Mouse (Mus musculus): Measurements from ENCODE around the gene 1700014D04Rik.
"Not testable (repeated sequence)": the region's sequence is repeated elsewhere in the genome, so short reads cannot be mapped to it uniquely, and the experiment has no call there.

Gene 1700014D04Rik

GRCm38 (mm10) chr13:59746711-59747110 lies at the start of gene 1700014D04Rik:
TSS of gene 1700014D04Rik (minus strand) at chr13:59746752.
- peak; percentile 31 for DNase-seq

- DNase-seq, result no peak
Measured at GRCm38 (mm10) chr13:59795807-59796465, 49.4 kb upstream of the 1700014D04Rik start.

GRCm38 (mm10) chr13:59794786-59795185 lies 48.2 kb upstream of the 1700014D04Rik start:
- DNase-seq, result no peak

DNA sequence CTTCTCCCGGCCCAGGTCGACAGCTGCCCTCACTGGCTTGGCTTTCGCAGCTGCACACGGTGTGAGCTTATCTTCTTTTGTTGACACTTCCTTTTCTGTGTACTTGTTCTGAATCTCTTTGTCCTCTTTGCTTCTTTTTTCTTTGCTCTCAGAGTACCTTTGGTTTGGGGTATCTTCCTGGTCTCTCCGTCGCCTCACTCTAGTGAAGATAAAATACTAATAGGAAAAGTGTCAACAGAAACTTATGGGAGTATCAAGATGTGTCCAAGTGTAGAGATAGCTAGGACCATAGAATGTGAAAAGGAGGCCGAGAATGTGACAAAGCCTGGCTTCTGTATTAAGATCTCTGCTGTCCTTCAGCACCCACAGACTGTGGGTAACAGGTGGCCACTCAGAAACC lies 35.6 kb upstream of the 1700014D04Rik start, which contains the start of gene Gm49354:
Gene Gm49354 (minus strand): TSS at position 101 of the 400 bp plus-strand sequence.
- no peak for DNase-seq

DNA sequence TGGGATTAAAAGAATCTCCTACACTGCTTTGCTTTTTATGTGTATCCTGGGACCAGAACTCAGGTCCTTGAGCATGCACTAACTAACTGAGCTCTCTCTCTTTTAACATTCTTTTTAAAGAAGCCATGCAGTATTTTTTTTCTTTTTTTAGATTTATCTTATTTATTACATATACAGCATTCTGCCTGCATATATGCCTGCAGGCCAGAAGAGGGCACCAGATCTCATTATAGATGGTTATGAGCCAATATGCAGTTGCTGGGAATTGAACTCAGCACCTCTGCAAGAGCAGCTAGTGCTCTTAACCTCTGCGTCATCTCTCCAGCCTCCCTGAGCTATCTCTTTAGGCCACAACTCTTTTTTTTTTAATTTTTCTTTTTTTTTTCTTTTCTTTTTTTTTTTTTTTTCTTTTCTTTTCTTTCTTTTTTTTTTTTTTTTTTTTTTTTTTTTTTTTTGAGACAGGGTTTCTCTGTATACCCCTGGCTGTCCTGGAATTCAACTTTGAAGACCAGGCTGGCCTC lies 33.3 kb upstream of the 1700014D04Rik start:
- DNase-seq, result not testable (repeated sequence)

DNA sequence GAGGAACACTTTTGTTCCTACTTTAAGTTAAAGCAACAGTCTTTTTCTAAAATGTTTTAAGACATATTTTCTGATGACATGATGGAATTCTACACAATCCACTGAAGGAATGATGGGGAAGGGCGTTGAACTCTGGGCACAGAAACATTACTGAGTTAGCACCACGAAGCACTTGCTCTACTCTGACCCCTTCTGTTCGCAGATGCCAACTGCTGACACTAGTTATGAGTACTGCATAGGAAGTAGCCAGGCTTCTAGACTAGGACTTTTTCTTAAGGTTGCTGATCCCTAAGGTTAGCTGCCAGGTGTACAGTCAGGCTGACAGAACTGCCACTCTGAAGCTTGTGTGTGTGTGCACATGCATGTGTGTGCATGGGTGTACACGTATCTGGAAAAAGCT lies 32.7 kb upstream of the 1700014D04Rik start:
- DNase-seq, result no peak

DNA sequence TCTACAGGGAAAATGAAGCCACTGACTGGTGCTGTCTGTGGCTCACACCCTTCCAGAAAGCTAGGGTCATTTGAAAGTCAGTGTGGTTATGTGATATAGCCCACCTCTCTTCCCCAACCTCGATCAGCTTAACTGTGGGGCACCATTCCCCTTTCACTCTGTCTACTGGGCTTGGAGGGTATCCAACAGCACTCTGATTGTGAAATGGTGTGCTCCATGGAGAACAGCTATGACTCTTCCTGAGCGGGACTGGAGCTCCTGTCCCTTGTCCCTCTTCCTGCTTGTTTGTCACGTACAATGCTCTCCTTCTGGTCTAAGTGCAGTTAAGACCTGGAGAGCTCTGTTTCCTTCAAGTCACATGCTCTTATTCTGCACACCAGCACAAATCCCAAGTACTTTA lies 28.6 kb upstream of the 1700014D04Rik start:
- no peak for DNase-seq

GRCm38 (mm10) chr13:59771257-59771656 lies 24.7 kb upstream of the 1700014D04Rik start:
- DNase-seq, result peak; percentile 74

DNA sequence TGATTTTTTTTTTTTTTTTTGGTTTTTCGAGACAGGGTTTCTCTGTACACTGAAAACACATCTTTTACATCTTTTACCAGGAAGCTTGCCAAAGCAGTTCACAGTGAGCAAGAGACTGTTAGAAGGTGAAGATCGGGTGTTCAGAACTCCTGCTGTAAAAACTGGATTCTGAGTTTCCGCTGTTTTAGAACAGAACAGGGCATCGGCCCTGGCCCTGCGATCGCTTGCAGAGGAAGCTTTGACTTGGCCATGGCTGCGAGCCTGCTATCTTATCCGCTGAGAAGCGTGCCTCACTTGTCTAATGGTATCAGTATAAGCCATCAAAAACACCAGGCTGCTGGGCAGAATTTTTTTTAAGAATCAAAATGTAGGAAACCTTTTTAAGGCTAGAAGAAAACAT lies 24.3 kb upstream of the 1700014D04Rik start:
- no peak for DNase-seq

GRCm38 (mm10) chr13:59770164-59770562 lies 23.6 kb upstream of the 1700014D04Rik start:
- DNase-seq, result peak; percentile 86

- DNase-seq, result peak; percentile 100
Measured at GRCm38 (mm10) chr13:59769296-59770163, 23.0 kb upstream of the 1700014D04Rik start, which contains the start of gene Isca1. TSS of gene Isca1 (minus strand) at chr13:59769810.

DNA sequence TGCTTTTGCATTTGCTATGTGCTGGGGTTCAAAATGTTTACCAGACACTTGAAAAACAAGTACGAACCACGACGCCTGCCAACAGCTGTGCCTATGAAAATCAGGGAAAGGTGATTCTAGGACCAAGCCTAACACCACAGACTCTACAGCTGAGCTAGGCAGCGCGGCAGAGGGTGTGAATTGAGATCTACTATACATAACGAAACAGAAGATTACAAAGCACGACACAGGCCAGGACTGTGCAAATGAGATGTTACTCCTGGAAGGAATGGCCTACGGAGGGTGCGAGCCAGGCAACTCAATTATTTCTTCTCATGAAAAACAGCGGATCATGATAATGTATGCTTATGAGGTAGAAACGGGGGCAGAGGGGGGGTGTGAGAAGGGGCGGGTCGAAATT lies 22.0 kb upstream of the 1700014D04Rik start:
- DNase-seq, result no peak

GRCm38 (mm10) chr13:59766786-59767515 lies 20.4 kb upstream of the 1700014D04Rik start:
- no peak for DNase-seq

DNA sequence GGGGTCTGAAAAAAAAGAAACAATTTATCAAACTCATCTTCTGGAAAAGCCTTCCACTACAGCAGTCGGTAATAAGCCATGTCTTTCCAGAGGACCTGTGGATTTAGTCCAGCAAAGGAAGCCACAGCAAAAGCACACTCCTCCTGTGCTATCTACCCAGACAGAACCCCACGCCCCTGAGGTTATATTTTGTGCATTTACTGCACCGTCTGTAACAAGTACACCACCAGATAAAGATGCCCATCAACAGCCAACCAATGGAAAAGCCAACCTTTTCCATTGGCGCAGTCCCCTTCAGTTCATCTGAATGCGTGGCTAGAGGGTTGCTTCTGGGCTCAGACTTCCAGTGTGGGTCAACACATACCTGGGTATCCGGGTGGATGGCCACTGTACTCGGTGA lies 16.2 kb upstream of the 1700014D04Rik start:
- no peak for DNase-seq

- no peak for DNase-seq
Measured at GRCm38 (mm10) chr13:59756906-59757305, 10.4 kb upstream of the 1700014D04Rik start.

GRCm38 (mm10) chr13:59750310-59750709 lies 3.8 kb upstream of the 1700014D04Rik start:
- DNase-seq, result no peak

DNA sequence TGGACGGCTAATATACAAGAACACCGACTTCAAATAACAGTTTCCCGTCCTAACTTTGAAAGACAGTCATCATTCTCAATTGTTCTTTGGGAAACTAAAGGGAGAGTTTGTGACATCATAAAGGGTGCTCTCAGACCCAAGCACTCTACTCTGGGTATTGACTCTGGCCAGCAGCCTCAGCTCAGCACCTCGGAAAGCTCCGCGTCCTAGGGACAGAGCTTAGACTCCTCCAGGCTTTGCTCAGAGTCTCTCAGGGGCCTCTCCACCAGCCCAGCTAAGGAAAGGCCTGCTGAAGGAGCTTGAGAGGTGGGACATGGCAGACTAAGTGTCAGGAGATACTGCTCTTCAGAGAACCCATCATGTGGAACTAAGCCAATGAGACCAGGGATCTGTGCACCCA lies 388 bp downstream of the 1700014D04Rik start:
- no peak for DNase-seq

DNA sequence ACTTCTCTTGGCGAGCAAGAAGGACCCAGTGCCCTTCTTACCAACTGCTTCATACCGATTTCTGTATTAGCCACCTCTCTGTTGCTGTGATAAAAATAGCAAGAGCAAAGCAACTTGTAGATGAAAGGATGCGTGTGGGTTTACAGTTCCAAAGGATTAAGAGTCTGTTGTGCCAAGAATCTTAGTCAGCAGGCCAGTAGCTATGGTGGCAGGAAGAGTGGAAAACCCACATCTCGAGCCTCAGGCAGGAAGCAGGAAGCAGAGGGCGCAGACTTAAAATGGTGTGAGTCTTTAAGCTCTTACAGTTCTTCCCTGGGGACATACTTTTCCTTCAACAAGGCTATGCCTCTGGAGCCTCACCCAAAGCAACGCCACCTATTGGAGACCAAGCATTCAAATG lies 1.1 kb downstream of the 1700014D04Rik start:
- no peak for DNase-seq

DNA sequence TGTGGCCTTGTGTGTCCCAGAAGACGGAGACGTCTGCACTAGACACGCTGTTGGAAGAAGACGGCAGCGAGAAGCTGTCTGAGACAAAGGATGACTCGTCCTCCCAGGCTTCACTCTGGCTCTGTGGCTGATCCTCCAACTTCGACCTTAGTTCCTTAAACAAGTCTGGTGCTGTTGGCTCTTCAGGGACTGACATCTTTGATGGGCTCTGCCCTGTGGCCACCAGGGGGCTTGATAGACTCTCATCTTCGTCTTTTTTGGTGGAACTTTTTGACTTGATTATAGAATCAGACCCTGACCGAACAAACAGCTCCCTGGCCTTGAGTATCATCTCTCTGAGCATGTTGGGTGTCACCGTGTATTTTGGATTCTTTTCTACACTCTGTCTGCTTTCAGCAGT lies 4.9 kb downstream of the 1700014D04Rik start:
- DNase-seq, result peak; percentile 27

- DNase-seq, result no peak
Measured at GRCm38 (mm10) chr13:59741096-59741495, 5.5 kb downstream of the 1700014D04Rik start.

- DNase-seq, result no peak
Measured at GRCm38 (mm10) chr13:59739397-59739796, 7.2 kb downstream of the 1700014D04Rik start.

- DNase-seq, result no peak
Measured at GRCm38 (mm10) chr13:59738455-59738854, 8.1 kb downstream of the 1700014D04Rik start.

DNA sequence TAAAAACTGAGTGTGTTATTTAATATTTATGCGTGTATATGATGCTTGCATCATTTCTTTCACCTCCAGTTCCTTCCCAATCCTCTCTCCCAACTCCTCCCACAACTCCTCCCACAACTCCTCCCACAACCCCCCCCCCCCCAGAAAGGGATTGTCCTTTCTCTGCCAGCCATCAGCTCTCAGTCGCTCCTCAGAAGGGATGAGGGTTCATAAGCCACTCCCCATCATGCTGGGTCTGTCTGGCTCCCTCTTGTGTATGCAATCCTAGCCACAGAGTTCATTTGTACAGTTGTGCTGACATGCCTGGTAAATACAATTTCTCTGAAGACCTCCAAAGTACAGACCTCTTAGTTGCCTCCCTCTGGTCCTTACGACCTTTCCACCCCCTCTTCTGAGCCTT lies 11.4 kb downstream of the 1700014D04Rik start:
- DNase-seq, result no peak
